Mouse (Mus musculus): ENCODE measurements around the gene Snd1. TPM values are rescaled to one million over a fixed set of nuclear protein-coding genes. Genes with fewer than 3 reads are reported as not detected.
"Not testable (repeated sequence)": the region's sequence is repeated elsewhere in the genome, so short reads cannot be mapped to it uniquely, and the experiment has no call there.

Snd1 gene
- polyA plus RNA-seq, 1 experiment from 2014 or later, result 80.1 TPM

GRCm38 (mm10) chr6:28927987-28928386 lies 453.0 kb downstream of the Snd1 start:
- not testable (repeated sequence) for H3K4me3 ChIP-seq; H3K27ac ChIP-seq; H3K9me3 ChIP-seq (replicated peaks); H3K27me3 ChIP-seq; H3K36me3 ChIP-seq (ENCODE audit: poor library complexity, severe bottlenecking); ATAC-seq; H3K9ac ChIP-seq; H3K4me2 ChIP-seq
- 77% methylated on average over 11 of the region's 24 CpGs for WGBS
- H3K4me1 ChIP-seq, result peaks cover 21% of the 10 kb centered on the region

- not testable (repeated sequence) for H3K9ac ChIP-seq; H3K27me3 ChIP-seq; H3K9me3 ChIP-seq (replicated peaks); H3K27ac ChIP-seq; H3K36me3 ChIP-seq (ENCODE audit: poor library complexity, severe bottlenecking); ATAC-seq; H3K4me2 ChIP-seq; H3K4me3 ChIP-seq
- 86% methylated on average over 21 of the region's 25 CpGs for WGBS
- H3K4me1 ChIP-seq, result peaks cover 21% of the 10 kb centered on the region
Observed at GRCm38 (mm10) chr6:28929169-28929803, 454.3 kb downstream of the Snd1 start.

GRCm38 (mm10) chr6:28931234-28931633 lies 456.3 kb downstream of the Snd1 start:
- Histone ChIP-seq H3K4me2 (peak overlapping the region; percentile 63), H3K9ac (no peak overlapping the region), H3K27me3 (no peaks in the 10 kb centered on the region), H3K27ac (peak overlapping the region; percentile 65), H3K4me1 (peaks cover 21% of the 10 kb centered on the region), H3K9me3 (replicated peaks) (no peaks in the 10 kb centered on the region), H3K4me3 (no peak overlapping the region), H3K36me3 (ENCODE audit: poor library complexity, severe bottlenecking) (no peaks in the 10 kb centered on the region)
- ATAC-seq, result peak; percentile 46; the same call in 1 of the 2 replicates
- 11% methylated on average over 9 of the region's 9 CpGs for WGBS

- Histone ChIP-seq H3K27ac (peak overlapping the region; percentile 65; the same call in 1 of the 2 replicates), H3K4me2 (peak overlapping the region; percentile 63), H3K27me3 (no peaks in the 10 kb centered on the region), H3K9ac (no peak overlapping the region), H3K4me1 (peaks cover 21% of the 10 kb centered on the region), H3K4me3 (peak overlapping the region; percentile 27), H3K36me3 (ENCODE audit: poor library complexity, severe bottlenecking) (no peaks in the 10 kb centered on the region), H3K9me3 (replicated peaks) (no peaks in the 10 kb centered on the region)
- under 1% methylated on average over 9 of the region's 13 CpGs for WGBS
- ATAC-seq, result peak; percentile 73
Observed at GRCm38 (mm10) chr6:28931636-28932327, 456.8 kb downstream of the Snd1 start.

GRCm38 (mm10) chr6:28932328-28932937 lies 457.5 kb downstream of the Snd1 start:
- peak overlapping the region; percentile 63 for H3K4me2 ChIP-seq
- H3K27ac ChIP-seq, result peak overlapping the region; percentile 65
- no peaks in the 10 kb centered on the region for H3K27me3 ChIP-seq
- no peaks in the 10 kb centered on the region for H3K9me3 ChIP-seq (replicated peaks)
- peak overlapping the region; percentile 43; the same call in 1 of the 2 replicates for H3K9ac ChIP-seq
- peak overlapping the region; percentile 27 for H3K4me3 ChIP-seq
- 3% methylated on average over 19 of the region's 19 CpGs for WGBS
- H3K4me1 ChIP-seq, result peaks cover 21% of the 10 kb centered on the region
- no peaks in the 10 kb centered on the region for H3K36me3 ChIP-seq (ENCODE audit: poor library complexity, severe bottlenecking)
- peak; percentile 74 for ATAC-seq

- Histone ChIP-seq H3K4me2 (no peak overlapping the region), H3K4me1 (peaks cover 21% of the 10 kb centered on the region), H3K4me3 (no peak overlapping the region), H3K9ac (no peak overlapping the region), H3K27ac (no peak overlapping the region), H3K9me3 (replicated peaks) (no peaks in the 10 kb centered on the region), H3K27me3 (no peaks in the 10 kb centered on the region), H3K36me3 (ENCODE audit: poor library complexity, severe bottlenecking) (no peaks in the 10 kb centered on the region)
- WGBS, result 91% methylated on average over 7 of the region's 7 CpGs
- no peak for ATAC-seq
Observed at GRCm38 (mm10) chr6:28935736-28936135, 460.8 kb downstream of the Snd1 start.

- WGBS, result 65% methylated on average over 9 of the region's 9 CpGs
- Histone ChIP-seq H3K27ac (no peak overlapping the region), H3K4me2 (no peak overlapping the region), H3K4me3 (no peak overlapping the region), H3K9me3 (replicated peaks) (no peaks in the 10 kb centered on the region), H3K4me1 (no peaks in the 10 kb centered on the region), H3K27me3 (no peaks in the 10 kb centered on the region), H3K9ac (no peak overlapping the region), H3K36me3 (ENCODE audit: poor library complexity, severe bottlenecking) (no peaks in the 10 kb centered on the region)
- ATAC-seq, result no peak
Observed at GRCm38 (mm10) chr6:28947254-28947653, 472.3 kb downstream of the Snd1 start.

GRCm38 (mm10) chr6:28949269-28949668 lies 474.3 kb downstream of the Snd1 start:
- WGBS, result 17% methylated on average over 12 of the region's 12 CpGs
- no peak overlapping the region for H3K4me2 ChIP-seq
- ATAC-seq, result peak; percentile 66
- H3K9ac ChIP-seq, result no peak overlapping the region
- no peaks in the 10 kb centered on the region for H3K27me3 ChIP-seq
- no peaks in the 10 kb centered on the region for H3K36me3 ChIP-seq (ENCODE audit: poor library complexity, severe bottlenecking)
- H3K4me1 ChIP-seq, result no peaks in the 10 kb centered on the region
- no peak overlapping the region for H3K4me3 ChIP-seq
- no peaks in the 10 kb centered on the region for H3K9me3 ChIP-seq (replicated peaks)
- H3K27ac ChIP-seq, result no peak overlapping the region

GRCm38 (mm10) chr6:28955581-28955980 lies 480.6 kb downstream of the Snd1 start:
- no peak for ATAC-seq
- no peak overlapping the region for H3K4me3 ChIP-seq
- no peak overlapping the region for H3K27ac ChIP-seq
- WGBS, result 17% methylated on average over 11 of the region's 11 CpGs
- H3K9ac ChIP-seq, result no peak overlapping the region
- H3K36me3 ChIP-seq (ENCODE audit: poor library complexity, severe bottlenecking), result no peaks in the 10 kb centered on the region
- H3K27me3 ChIP-seq, result no peaks in the 10 kb centered on the region
- no peaks in the 10 kb centered on the region for H3K9me3 ChIP-seq (replicated peaks)
- no peak overlapping the region for H3K4me2 ChIP-seq
- H3K4me1 ChIP-seq, result no peaks in the 10 kb centered on the region

GRCm38 (mm10) chr6:28957486-28957885 lies 482.5 kb downstream of the Snd1 start:
- ATAC-seq, result no peak
- Histone ChIP-seq H3K36me3 (ENCODE audit: poor library complexity, severe bottlenecking) (no peaks in the 10 kb centered on the region), H3K9ac (no peak overlapping the region), H3K4me1 (no peaks in the 10 kb centered on the region), H3K27ac (no peak overlapping the region), H3K4me2 (no peak overlapping the region), H3K27me3 (no peaks in the 10 kb centered on the region), H3K9me3 (replicated peaks) (no peaks in the 10 kb centered on the region), H3K4me3 (no peak overlapping the region)
- WGBS, result 85% methylated on average over 10 of the region's 10 CpGs

- Histone ChIP-seq H3K4me2 (no peak overlapping the region), H3K4me3 (no peak overlapping the region), H3K27ac (no peak overlapping the region), H3K9me3 (replicated peaks) (no peaks in the 10 kb centered on the region), H3K4me1 (0 out of 2 replicates have a peak, but pooled peaks cover 4% of the 10 kb centered on the region), H3K9ac (no peak overlapping the region), H3K36me3 (ENCODE audit: poor library complexity, severe bottlenecking) (no peaks in the 10 kb centered on the region), H3K27me3 (no peaks in the 10 kb centered on the region)
- no peak for ATAC-seq
- 45% methylated on average over 5 of the region's 5 CpGs for WGBS
Observed at GRCm38 (mm10) chr6:28963178-28963577, 488.2 kb downstream of the Snd1 start.

GRCm38 (mm10) chr6:28965264-28965663 lies 490.3 kb downstream of the Snd1 start:
- no peak overlapping the region for H3K4me2 ChIP-seq
- H3K4me3 ChIP-seq, result no peak overlapping the region
- no peaks in the 10 kb centered on the region for H3K9me3 ChIP-seq (replicated peaks)
- WGBS, result 54% methylated on average over 8 of the region's 8 CpGs
- ATAC-seq, result no peak
- 0 out of 2 replicates have a peak, but pooled peaks cover 4% of the 10 kb centered on the region for H3K4me1 ChIP-seq
- H3K27ac ChIP-seq, result no peak overlapping the region
- H3K36me3 ChIP-seq (ENCODE audit: poor library complexity, severe bottlenecking), result no peaks in the 10 kb centered on the region
- no peak overlapping the region for H3K9ac ChIP-seq
- no peaks in the 10 kb centered on the region for H3K27me3 ChIP-seq
